Mouse (Mus musculus): ENCODE measurements around the gene Hcrtr1. TPM values are rescaled to one million over a fixed set of nuclear protein-coding genes. Genes with fewer than 3 reads are reported as not detected.

Hcrtr1 gene
- polyA plus RNA-seq, 1 experiment from 2014 or later: 0.94 TPM

DNA sequence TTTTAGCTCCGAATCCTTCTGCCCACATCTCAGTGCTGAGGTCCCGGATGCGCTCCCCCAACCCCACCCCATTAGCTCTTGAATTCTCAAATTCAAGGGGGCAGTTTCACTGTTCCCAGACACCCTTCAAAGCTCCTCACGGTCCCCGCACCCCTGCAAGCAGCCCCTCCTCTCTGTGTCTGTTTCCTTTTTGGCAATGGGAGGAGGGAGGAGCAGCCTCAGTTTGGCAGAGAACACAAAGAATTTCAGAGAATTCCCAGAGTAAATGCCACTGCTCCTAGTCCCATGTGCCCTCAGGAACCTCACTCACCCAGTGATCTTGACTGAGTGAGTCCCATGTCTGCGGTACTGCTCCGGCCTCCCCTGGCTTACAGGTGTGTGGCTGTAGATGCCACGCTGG is 27.4 kb upstream of the Hcrtr1 start:
- no peak overlapping the region for H3K9ac ChIP-seq (replicated peaks)
- no peak overlapping the region for H3K4me2 ChIP-seq (replicated peaks)
- no peak for ATAC-seq
- H3K36me3 ChIP-seq: no peaks in the 10 kb centered on the region
- H3K27me3 ChIP-seq: peaks cover 45% of the 10 kb centered on the region
- H3K9me3 ChIP-seq: no peaks in the 10 kb centered on the region
- no peak overlapping the region for H3K4me3 ChIP-seq (replicated peaks)
- H3K4me1 ChIP-seq (replicated peaks): peaks cover 26% of the 10 kb centered on the region
- H3K27ac ChIP-seq: no peak overlapping the region
- 82% methylated on average over 8 of the region's 8 CpGs for WGBS

DNA sequence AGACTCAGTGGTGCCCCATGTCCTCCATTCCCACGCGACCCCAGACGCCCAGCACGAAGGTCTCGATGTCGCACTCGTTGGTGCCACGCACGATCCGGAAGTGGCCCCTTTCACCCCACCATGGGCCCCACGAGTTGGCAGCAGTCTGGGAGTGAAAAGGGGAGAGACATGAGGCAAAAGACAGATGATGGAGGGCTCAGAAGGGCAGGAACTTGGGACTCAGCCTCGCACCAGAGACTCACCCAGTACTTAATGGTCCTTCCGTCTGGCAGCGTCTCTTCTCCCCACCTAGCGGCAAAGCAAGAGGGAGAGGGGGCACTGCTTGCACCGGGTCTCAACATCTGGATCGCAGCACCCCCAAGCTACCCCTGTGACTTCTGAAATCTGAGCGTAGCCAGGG is 26.9 kb upstream of the Hcrtr1 start:
- Histone ChIP-seq H3K4me1 (replicated peaks) (peaks cover 26% of the 10 kb centered on the region), H3K27me3 (peaks cover 45% of the 10 kb centered on the region), H3K9me3 (no peaks in the 10 kb centered on the region), H3K27ac (no peak overlapping the region), H3K4me2 (replicated peaks) (no peak overlapping the region), H3K4me3 (replicated peaks) (no peak overlapping the region), H3K36me3 (no peaks in the 10 kb centered on the region), H3K9ac (replicated peaks) (no peak overlapping the region)
- 79% methylated on average over 18 of the region's 18 CpGs for WGBS
- no peak for ATAC-seq

DNA sequence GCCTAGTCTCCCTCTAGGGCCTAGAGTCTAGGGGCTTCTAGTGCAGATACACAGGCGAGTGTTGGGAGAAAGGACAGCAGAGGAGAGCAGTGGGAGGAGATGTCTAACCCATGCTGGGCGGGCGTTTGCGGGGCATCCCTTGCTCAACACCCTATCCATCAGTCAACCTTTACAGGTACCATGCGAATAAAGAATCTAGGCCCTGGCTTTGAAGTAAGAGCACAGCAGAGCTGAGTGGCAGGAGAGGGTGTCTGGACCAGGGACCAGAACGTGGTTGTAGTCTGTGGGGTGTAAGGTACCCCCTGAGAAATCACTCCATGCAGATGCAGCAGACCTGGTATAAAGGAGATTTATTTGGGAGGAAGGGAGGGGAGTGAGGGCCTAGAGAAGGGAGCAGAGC is 25.0 kb upstream of the Hcrtr1 start:
- H3K36me3 ChIP-seq: no peaks in the 10 kb centered on the region
- 81% methylated on average over 6 of the region's 6 CpGs for WGBS
- H3K9me3 ChIP-seq: no peaks in the 10 kb centered on the region
- H3K4me2 ChIP-seq (replicated peaks): no peak overlapping the region
- peaks cover 26% of the 10 kb centered on the region for H3K4me1 ChIP-seq (replicated peaks)
- no peak overlapping the region for H3K27ac ChIP-seq
- no peak overlapping the region for H3K4me3 ChIP-seq (replicated peaks)
- no peak for ATAC-seq
- H3K9ac ChIP-seq (replicated peaks): no peak overlapping the region
- H3K27me3 ChIP-seq: peaks cover 49% of the 10 kb centered on the region

DNA sequence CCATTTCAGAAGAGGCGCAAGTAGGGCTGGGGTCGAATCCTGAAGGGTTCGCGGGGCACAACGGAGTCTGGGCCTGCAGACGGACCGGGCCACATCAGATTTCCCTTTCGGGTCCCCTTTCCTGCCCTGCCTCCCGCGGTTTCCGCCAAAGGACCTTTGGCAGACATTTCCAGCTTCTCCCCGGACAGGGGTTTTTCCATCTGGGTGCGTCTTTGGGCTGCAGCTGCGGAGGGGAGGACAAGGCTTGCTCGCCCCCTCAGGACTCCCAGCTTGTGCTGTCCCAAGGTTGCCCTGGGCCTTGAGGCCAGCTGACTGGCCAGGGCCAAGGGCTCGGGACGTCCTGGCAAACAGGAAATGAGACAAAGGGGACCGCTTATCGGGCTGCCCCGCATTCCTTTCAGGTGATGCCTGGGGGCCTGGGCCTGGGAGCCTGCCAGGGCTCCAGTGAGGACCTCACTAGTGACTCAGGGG is 24.3 kb upstream of the Hcrtr1 start:
- Histone ChIP-seq H3K27ac (no peak overlapping the region), H3K4me1 (replicated peaks) (peaks cover 21% of the 10 kb centered on the region), H3K4me2 (replicated peaks) (peak overlapping the region; percentile 35), H3K27me3 (peaks cover 49% of the 10 kb centered on the region), H3K4me3 (replicated peaks) (peak overlapping the region; percentile 9; the same call in 1 of the 2 replicates), H3K9me3 (no peaks in the 10 kb centered on the region), H3K9ac (replicated peaks) (peak overlapping the region; percentile 36), H3K36me3 (no peaks in the 10 kb centered on the region)
- no peak; the same call in 1 of the 2 replicates for ATAC-seq
- 8% methylated on average over 20 of the region's 20 CpGs for WGBS

DNA sequence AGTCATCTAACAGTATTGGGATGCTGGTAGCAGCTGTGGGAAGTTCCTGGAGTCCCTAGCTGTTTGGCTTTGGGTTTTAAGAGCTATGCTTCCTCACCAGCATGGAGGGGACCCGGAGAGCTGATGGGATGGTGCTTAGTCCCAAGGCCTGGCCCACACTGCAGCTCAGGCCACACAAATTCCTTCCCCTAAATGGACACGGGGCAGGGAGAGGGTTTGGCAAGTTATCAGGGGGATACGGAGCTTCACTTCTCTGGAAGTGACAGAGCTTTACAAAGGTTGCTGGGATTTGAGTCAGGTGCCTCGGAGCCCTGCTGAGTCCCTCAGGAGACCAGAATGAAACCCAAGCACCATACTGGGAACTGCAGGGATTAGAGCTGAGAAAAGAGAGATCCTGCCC is 22.2 kb upstream of the Hcrtr1 start:
- H3K9ac ChIP-seq (replicated peaks): no peak overlapping the region
- no peak overlapping the region for H3K4me2 ChIP-seq (replicated peaks)
- H3K4me1 ChIP-seq (replicated peaks): peaks cover 11% of the 10 kb centered on the region
- H3K36me3 ChIP-seq: no peaks in the 10 kb centered on the region
- peaks cover 41% of the 10 kb centered on the region for H3K27me3 ChIP-seq
- WGBS: 20% methylated on average over 4 of the region's 4 CpGs
- H3K27ac ChIP-seq: no peak overlapping the region
- H3K4me3 ChIP-seq (replicated peaks): no peak overlapping the region
- no peak for ATAC-seq
- H3K9me3 ChIP-seq: no peaks in the 10 kb centered on the region

DNA sequence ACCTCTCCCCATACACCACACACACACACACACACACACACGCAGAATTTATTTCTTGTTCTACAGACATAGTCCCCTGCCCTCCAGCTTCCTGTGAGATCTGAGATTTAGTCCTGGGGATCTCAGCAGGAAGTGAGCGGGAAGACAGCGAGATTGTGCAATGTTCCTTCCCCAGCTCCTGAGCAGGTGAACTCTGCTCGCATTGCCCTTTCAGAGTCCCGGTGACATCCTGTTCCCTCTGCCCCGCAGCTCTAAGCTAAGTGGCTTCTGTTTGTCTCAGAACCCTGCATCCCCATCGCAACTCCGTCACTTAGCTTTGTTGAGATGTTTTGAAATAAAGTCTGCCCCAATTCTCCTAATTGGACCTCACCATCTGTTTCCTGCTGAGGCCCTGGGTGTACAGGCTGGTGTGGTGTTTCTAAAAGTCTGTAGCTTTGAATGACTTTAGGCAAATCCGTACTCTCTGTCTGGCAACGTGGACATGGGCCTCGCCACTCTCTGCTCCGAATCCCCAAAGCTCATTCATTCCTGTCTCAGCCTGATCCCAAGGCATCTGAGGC is 17.7 kb upstream of the Hcrtr1 start:
- no peak overlapping the region for H3K9ac ChIP-seq (replicated peaks)
- H3K36me3 ChIP-seq: no peaks in the 10 kb centered on the region
- H3K27ac ChIP-seq: no peak overlapping the region
- no peak for ATAC-seq
- no peak overlapping the region for H3K4me2 ChIP-seq (replicated peaks)
- peaks cover 10% of the 10 kb centered on the region for H3K27me3 ChIP-seq
- no peaks in the 10 kb centered on the region for H3K9me3 ChIP-seq
- H3K4me3 ChIP-seq (replicated peaks): no peak overlapping the region
- no peaks in the 10 kb centered on the region for H3K4me1 ChIP-seq (replicated peaks)
- WGBS: 80% methylated on average over 12 of the region's 12 CpGs

DNA sequence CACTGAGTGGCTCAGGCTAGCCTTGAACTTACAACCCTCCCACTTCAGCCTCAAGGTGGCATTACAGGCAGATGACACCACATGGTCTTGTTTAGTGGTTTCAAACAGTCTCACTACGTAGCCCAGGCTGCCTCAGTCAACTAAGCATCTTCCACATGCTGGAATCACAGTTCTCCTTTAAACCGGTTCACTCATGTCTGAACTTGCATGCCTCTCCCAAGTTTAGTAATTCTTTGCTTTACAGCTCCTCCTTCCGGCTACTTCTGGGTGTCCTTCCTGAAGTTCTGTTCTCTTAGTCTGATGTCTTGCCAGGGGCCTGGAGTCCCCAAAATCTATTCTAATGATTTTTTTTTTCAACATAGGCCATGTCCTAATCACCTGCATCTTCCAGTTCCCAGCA is 15.1 kb upstream of the Hcrtr1 start:
- Histone ChIP-seq H3K4me2 (replicated peaks) (no peak overlapping the region), H3K27me3 (peaks cover 9% of the 10 kb centered on the region; the same call in 1 of the 2 replicates), H3K36me3 (no peaks in the 10 kb centered on the region), H3K27ac (no peak overlapping the region), H3K4me3 (replicated peaks) (no peak overlapping the region), H3K4me1 (replicated peaks) (no peaks in the 10 kb centered on the region), H3K9ac (replicated peaks) (no peak overlapping the region), H3K9me3 (no peaks in the 10 kb centered on the region)
- WGBS: 83% methylated on average over 3 of the region's 3 CpGs
- no peak for ATAC-seq

DNA sequence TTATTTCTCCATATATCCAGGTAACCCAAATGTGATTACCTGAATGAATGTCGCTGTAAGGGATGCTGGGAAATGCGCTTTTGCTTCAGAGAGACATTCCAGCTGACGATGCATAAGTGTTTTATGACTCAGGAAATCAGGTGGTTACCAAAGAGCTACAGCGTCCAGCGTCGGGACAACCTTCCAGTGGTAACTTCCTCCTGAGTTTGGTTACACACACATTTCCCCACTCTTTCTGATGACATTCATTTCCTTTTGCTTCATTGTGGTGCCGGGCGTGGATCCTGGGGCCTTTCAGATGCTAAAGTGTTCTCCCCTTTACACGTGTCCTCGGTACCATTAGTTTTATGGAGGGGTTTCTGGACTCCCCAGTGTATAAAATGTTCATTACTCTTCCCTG is 9.2 kb upstream of the Hcrtr1 start:
- 91% methylated on average over 10 of the region's 10 CpGs for WGBS
- no peak overlapping the region for H3K9ac ChIP-seq (replicated peaks)
- H3K4me3 ChIP-seq (replicated peaks): no peak overlapping the region
- no peaks in the 10 kb centered on the region for H3K9me3 ChIP-seq
- H3K4me2 ChIP-seq (replicated peaks): no peak overlapping the region
- H3K36me3 ChIP-seq: no peaks in the 10 kb centered on the region
- no peak overlapping the region for H3K27ac ChIP-seq
- peaks cover 13% of the 10 kb centered on the region; the same call in 1 of the 2 replicates for H3K27me3 ChIP-seq
- ATAC-seq: no peak
- no peaks in the 10 kb centered on the region for H3K4me1 ChIP-seq (replicated peaks)

DNA sequence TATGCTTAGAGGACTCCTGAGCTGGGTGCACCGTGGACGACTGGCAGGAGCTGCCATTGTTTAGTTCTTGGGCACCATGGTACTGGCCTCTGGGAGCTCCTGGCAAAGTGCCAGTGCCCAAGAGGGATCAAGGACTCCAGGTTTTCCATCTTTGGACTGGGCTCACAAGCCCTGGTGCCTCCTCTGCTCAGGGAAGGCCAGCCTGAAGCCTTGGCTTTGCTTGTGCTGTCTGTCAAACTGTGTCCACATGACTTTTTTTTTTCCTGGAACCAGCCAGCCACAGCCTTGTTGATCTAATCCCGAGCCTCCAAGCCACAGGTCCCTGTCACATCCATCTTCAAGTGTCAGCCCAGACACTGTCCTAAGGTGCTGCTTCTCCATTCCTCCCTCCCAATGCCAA is 2.6 kb upstream of the Hcrtr1 start:
- Histone ChIP-seq H3K27me3 (peaks cover 49% of the 10 kb centered on the region), H3K9ac (replicated peaks) (no peak overlapping the region), H3K9me3 (no peaks in the 10 kb centered on the region), H3K4me3 (replicated peaks) (no peak overlapping the region), H3K4me1 (replicated peaks) (peaks cover 27% of the 10 kb centered on the region), H3K36me3 (no peaks in the 10 kb centered on the region), H3K27ac (0 out of 2 replicates have a peak overlapping the region, but pooled peaks have one; percentile 27), H3K4me2 (replicated peaks) (no peak overlapping the region)
- ATAC-seq: no peak
- WGBS: 62% methylated on average over 3 of the region's 3 CpGs

DNA sequence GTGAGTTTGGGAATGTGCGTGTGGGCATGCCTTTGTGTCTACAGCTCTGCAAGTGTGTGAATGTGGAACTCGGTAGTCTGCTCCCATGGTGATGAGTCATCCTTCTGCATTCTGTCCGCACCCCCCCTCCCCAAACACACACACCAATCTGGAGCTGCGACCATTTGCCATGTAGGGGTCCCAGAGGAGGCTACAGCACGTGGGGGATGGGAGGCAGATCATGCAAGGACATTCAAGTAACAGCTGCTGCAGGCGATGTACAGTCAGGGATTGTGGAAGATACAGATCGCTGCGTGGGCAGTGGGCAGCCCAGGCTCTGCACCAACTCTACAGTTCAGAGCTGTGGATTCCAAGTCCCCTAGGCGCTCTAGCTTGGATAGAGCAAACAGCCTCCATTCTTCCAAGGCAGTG is 1.8 kb upstream of the Hcrtr1 start:
- Histone ChIP-seq H3K4me2 (replicated peaks) (no peak overlapping the region), H3K9ac (replicated peaks) (no peak overlapping the region), H3K36me3 (no peaks in the 10 kb centered on the region), H3K27me3 (peaks cover 52% of the 10 kb centered on the region), H3K4me3 (replicated peaks) (no peak overlapping the region), H3K9me3 (no peaks in the 10 kb centered on the region), H3K27ac (peak overlapping the region; percentile 27; the same call in 1 of the 2 replicates), H3K4me1 (replicated peaks) (peaks cover 27% of the 10 kb centered on the region)
- WGBS: 50% methylated on average over 9 of the region's 9 CpGs
- ATAC-seq: peak; percentile 38; the same call in 1 of the 2 replicates

DNA sequence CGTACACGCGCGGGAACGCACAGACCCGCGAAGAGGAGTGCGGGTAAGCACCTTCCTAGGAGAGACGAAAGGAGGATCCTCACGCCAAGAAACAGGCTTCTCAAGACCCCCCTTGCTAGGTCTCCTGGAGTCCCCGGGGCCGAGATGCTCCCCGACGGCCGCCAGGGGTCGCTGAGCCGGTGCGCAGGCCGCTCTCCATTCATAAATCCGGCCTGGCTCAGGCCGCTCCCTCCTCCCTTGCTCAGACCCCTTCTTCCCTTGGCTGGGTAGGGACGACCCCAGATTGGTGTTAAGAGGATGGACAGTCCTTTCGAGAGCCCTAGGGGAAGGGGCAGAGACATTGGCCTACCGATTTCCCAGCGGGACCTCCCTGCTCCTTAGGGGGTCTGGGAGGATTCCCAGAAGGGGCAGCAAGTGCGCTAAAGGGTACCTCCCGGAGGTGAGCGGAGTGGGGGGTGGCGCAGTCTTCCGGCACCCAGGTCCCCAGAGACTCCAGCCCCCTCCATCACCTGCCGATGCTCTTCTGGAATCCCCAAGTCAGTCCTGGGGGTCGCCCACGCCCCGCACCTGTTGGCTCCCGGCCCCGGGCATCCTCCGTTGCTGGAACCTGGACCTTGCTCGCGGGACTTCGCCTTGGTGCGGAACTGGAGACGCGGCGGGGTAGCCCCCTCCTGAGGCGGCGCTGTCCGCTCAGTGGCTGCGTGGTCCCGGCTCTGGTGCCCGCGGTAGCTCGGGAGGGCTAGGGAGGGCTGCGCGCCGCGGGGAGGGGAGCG is 532 bp downstream of the Hcrtr1 start:
- Histone ChIP-seq H3K4me2 (replicated peaks) (peak overlapping the region; percentile 89), H3K27ac (no peak overlapping the region), H3K4me3 (replicated peaks) (peak overlapping the region; percentile 46), H3K36me3 (no peaks in the 10 kb centered on the region), H3K4me1 (replicated peaks) (peaks cover 27% of the 10 kb centered on the region), H3K27me3 (peaks cover 52% of the 10 kb centered on the region), H3K9ac (replicated peaks) (peak overlapping the region; percentile 61), H3K9me3 (no peaks in the 10 kb centered on the region)
- ATAC-seq: peak; percentile 82
- under 1% methylated on average over 45 of the region's 57 CpGs for WGBS

DNA sequence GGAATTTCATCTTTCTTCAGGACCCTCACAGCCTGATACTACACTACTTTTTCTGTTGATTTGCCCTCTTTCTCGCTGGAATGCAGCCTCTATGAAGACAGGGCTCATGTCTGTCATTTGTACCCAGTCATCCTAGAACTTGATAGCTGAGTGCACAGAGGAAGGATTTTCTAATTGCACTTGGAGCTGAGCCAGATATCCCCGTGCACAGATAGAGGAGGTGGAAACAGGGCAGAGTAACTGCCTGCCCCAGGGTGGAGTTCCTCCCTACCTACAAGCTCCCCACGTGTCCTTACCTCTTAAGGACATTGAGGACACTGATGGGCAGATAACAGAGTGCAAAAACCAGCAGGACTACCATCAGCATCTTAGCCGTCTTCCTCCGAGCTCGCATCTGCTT is 5.8 kb downstream of the Hcrtr1 start:
- Histone ChIP-seq H3K9me3 (no peaks in the 10 kb centered on the region), H3K4me2 (replicated peaks) (no peak overlapping the region), H3K36me3 (no peaks in the 10 kb centered on the region), H3K27ac (no peak overlapping the region), H3K27me3 (peaks cover 17% of the 10 kb centered on the region), H3K9ac (replicated peaks) (no peak overlapping the region), H3K4me3 (replicated peaks) (no peak overlapping the region), H3K4me1 (replicated peaks) (peaks cover 4% of the 10 kb centered on the region; the same call in 1 of the 2 replicates)
- ATAC-seq: no peak
- 71% methylated on average over 6 of the region's 6 CpGs for WGBS
